Mouse (Mus musculus): ENCODE measurements around the gene Ephb1. TPM values are rescaled to one million over a fixed set of nuclear protein-coding genes. Genes with fewer than 3 reads are reported as not detected.

Gene Ephb1
- polyA plus RNA-seq, 1 experiment from 2014 or later: 41.2 TPM

GRCm38 (mm10) chr9:101982378-101982777 is 372.1 kb downstream of the Ephb1 start:
- Histone ChIP-seq H3K27ac (ENCODE audit: low read depth, low read length) (no peak overlapping the region), H3K4me3 (ENCODE audit: low read length) (no peak overlapping the region), H3K4me1 (ENCODE audit: control insufficient read depth, insufficient read depth, low read depth, low read length) (no peaks in the 10 kb centered on the region; the same call in 1 of the 2 replicates), H3K27me3 (replicated peaks; ENCODE audit: control insufficient read depth, insufficient read depth, low read length) (no peaks in the 10 kb centered on the region), H3K4me2 (ENCODE audit: low read length) (no peak overlapping the region), H3K9me3 (ENCODE audit: control insufficient read depth, low read length) (no peaks in the 10 kb centered on the region), H3K9ac (ENCODE audit: low read depth, low read length) (no peak overlapping the region), H3K36me3 (ENCODE audit: control insufficient read depth, insufficient read depth, low read length) (no peaks in the 10 kb centered on the region)
- WGBS: 82% methylated on average over 7 of the region's 7 CpGs
- no peak for ATAC-seq

GRCm38 (mm10) chr9:101981161-101981560 is 373.3 kb downstream of the Ephb1 start:
- Histone ChIP-seq H3K4me2 (ENCODE audit: low read length) (no peak overlapping the region), H3K27me3 (replicated peaks; ENCODE audit: control insufficient read depth, insufficient read depth, low read length) (no peaks in the 10 kb centered on the region), H3K27ac (ENCODE audit: low read depth, low read length) (no peak overlapping the region), H3K4me3 (ENCODE audit: low read length) (no peak overlapping the region), H3K4me1 (ENCODE audit: control insufficient read depth, insufficient read depth, low read depth, low read length) (no peaks in the 10 kb centered on the region; the same call in 1 of the 2 replicates), H3K9me3 (ENCODE audit: control insufficient read depth, low read length) (no peaks in the 10 kb centered on the region), H3K36me3 (ENCODE audit: control insufficient read depth, insufficient read depth, low read length) (no peaks in the 10 kb centered on the region), H3K9ac (ENCODE audit: low read depth, low read length) (no peak overlapping the region)
- no peak for ATAC-seq
- WGBS: 82% methylated on average over 2 of the region's 2 CpGs

GRCm38 (mm10) chr9:101976884-101977465 is 377.5 kb downstream of the Ephb1 start:
- no peaks in the 10 kb centered on the region; the same call in 1 of the 2 replicates for H3K4me1 ChIP-seq (ENCODE audit: control insufficient read depth, insufficient read depth, low read depth, low read length)
- whole genome bisulfite sequencing: 87% methylated on average over 4 of the region's 4 CpGs
- H3K36me3 ChIP-seq (ENCODE audit: control insufficient read depth, insufficient read depth, low read length): no peaks in the 10 kb centered on the region
- no peak for ATAC-seq
- no peak overlapping the region for H3K9ac ChIP-seq (ENCODE audit: low read depth, low read length)
- no peak overlapping the region for H3K27ac ChIP-seq (ENCODE audit: low read depth, low read length)
- no peaks in the 10 kb centered on the region for H3K9me3 ChIP-seq (ENCODE audit: control insufficient read depth, low read length)
- no peak overlapping the region for H3K4me2 ChIP-seq (ENCODE audit: low read length)
- no peaks in the 10 kb centered on the region for H3K27me3 ChIP-seq (replicated peaks; ENCODE audit: control insufficient read depth, insufficient read depth, low read length)
- no peak overlapping the region for H3K4me3 ChIP-seq (ENCODE audit: low read length)

GRCm38 (mm10) chr9:101972314-101972713 is 382.2 kb downstream of the Ephb1 start:
- Histone ChIP-seq H3K27ac (ENCODE audit: low read depth, low read length) (no peak overlapping the region), H3K36me3 (ENCODE audit: control insufficient read depth, insufficient read depth, low read length) (no peaks in the 10 kb centered on the region), H3K4me1 (ENCODE audit: control insufficient read depth, insufficient read depth, low read depth, low read length) (no peaks in the 10 kb centered on the region), H3K9ac (ENCODE audit: low read depth, low read length) (no peak overlapping the region), H3K4me3 (ENCODE audit: low read length) (no peak overlapping the region), H3K9me3 (ENCODE audit: control insufficient read depth, low read length) (no peaks in the 10 kb centered on the region), H3K27me3 (replicated peaks; ENCODE audit: control insufficient read depth, insufficient read depth, low read length) (no peaks in the 10 kb centered on the region), H3K4me2 (ENCODE audit: low read length) (no peak overlapping the region)
- WGBS: 76% methylated on average over 8 of the region's 8 CpGs
- no peak for ATAC-seq

- Histone ChIP-seq H3K9me3 (ENCODE audit: control insufficient read depth, low read length) (no peaks in the 10 kb centered on the region), H3K9ac (ENCODE audit: low read depth, low read length) (no peak overlapping the region), H3K4me1 (ENCODE audit: control insufficient read depth, insufficient read depth, low read depth, low read length) (no peaks in the 10 kb centered on the region), H3K27me3 (replicated peaks; ENCODE audit: control insufficient read depth, insufficient read depth, low read length) (no peaks in the 10 kb centered on the region), H3K4me3 (ENCODE audit: low read length) (no peak overlapping the region), H3K36me3 (ENCODE audit: control insufficient read depth, insufficient read depth, low read length) (no peaks in the 10 kb centered on the region), H3K4me2 (ENCODE audit: low read length) (no peak overlapping the region), H3K27ac (ENCODE audit: low read depth, low read length) (no peak overlapping the region)
- 22% methylated on average over 6 of the region's 6 CpGs for WGBS
- ATAC-seq: no peak
These were observed 382.7 kb downstream of the Ephb1 start for GRCm38 (mm10) chr9:101971806-101972205.

- 31% methylated on average over 4 of the region's 4 CpGs for WGBS
- no peak overlapping the region for H3K4me2 ChIP-seq (ENCODE audit: low read length)
- no peaks in the 10 kb centered on the region for H3K36me3 ChIP-seq (ENCODE audit: control insufficient read depth, insufficient read depth, low read length)
- no peaks in the 10 kb centered on the region; the same call in 1 of the 2 replicates for H3K4me1 ChIP-seq (ENCODE audit: control insufficient read depth, insufficient read depth, low read depth, low read length)
- H3K27ac ChIP-seq (ENCODE audit: low read depth, low read length): peak overlapping the region; percentile 39; the same call in 1 of the 2 replicates
- no peak overlapping the region for H3K9ac ChIP-seq (ENCODE audit: low read depth, low read length)
- no peaks in the 10 kb centered on the region for H3K27me3 ChIP-seq (replicated peaks; ENCODE audit: control insufficient read depth, insufficient read depth, low read length)
- H3K4me3 ChIP-seq (ENCODE audit: low read length): no peak overlapping the region
- no peaks in the 10 kb centered on the region for H3K9me3 ChIP-seq (ENCODE audit: control insufficient read depth, low read length)
- no peak; the same call in 1 of the 2 replicates for ATAC-seq
These were observed 398.3 kb downstream of the Ephb1 start for GRCm38 (mm10) chr9:101956228-101956627.

GRCm38 (mm10) chr9:101954529-101954928 is 400.0 kb downstream of the Ephb1 start:
- Histone ChIP-seq H3K9me3 (ENCODE audit: control insufficient read depth, low read length) (no peaks in the 10 kb centered on the region), H3K27ac (ENCODE audit: low read depth, low read length) (no peak overlapping the region), H3K4me1 (ENCODE audit: control insufficient read depth, insufficient read depth, low read depth, low read length) (peaks cover 3% of the 10 kb centered on the region), H3K4me2 (ENCODE audit: low read length) (no peak overlapping the region), H3K9ac (ENCODE audit: low read depth, low read length) (no peak overlapping the region), H3K36me3 (ENCODE audit: control insufficient read depth, insufficient read depth, low read length) (no peaks in the 10 kb centered on the region), H3K27me3 (replicated peaks; ENCODE audit: control insufficient read depth, insufficient read depth, low read length) (no peaks in the 10 kb centered on the region), H3K4me3 (ENCODE audit: low read length) (no peak overlapping the region)
- ATAC-seq: no peak; the same call in 1 of the 2 replicates
- WGBS: 56% methylated on average over 4 of the region's 4 CpGs

- no peak overlapping the region for H3K9ac ChIP-seq (ENCODE audit: low read depth, low read length)
- no peaks in the 10 kb centered on the region for H3K36me3 ChIP-seq (ENCODE audit: control insufficient read depth, insufficient read depth, low read length)
- 8% methylated on average over 3 of the region's 3 CpGs for WGBS
- H3K4me3 ChIP-seq (ENCODE audit: low read length): no peak overlapping the region
- H3K4me1 ChIP-seq (ENCODE audit: control insufficient read depth, insufficient read depth, low read depth, low read length): peaks cover 6% of the 10 kb centered on the region
- no peak overlapping the region for H3K4me2 ChIP-seq (ENCODE audit: low read length)
- no peaks in the 10 kb centered on the region for H3K9me3 ChIP-seq (ENCODE audit: control insufficient read depth, low read length)
- H3K27me3 ChIP-seq (replicated peaks; ENCODE audit: control insufficient read depth, insufficient read depth, low read length): no peaks in the 10 kb centered on the region
- ATAC-seq: no peak
- no peak overlapping the region for H3K27ac ChIP-seq (ENCODE audit: low read depth, low read length)
These were observed 404.4 kb downstream of the Ephb1 start for GRCm38 (mm10) chr9:101950101-101950500.

- H3K4me1 ChIP-seq (ENCODE audit: control insufficient read depth, insufficient read depth, low read depth, low read length): peaks cover 16% of the 10 kb centered on the region
- H3K36me3 ChIP-seq (ENCODE audit: control insufficient read depth, insufficient read depth, low read length): no peaks in the 10 kb centered on the region
- H3K4me2 ChIP-seq (ENCODE audit: low read length): no peak overlapping the region
- no peak overlapping the region for H3K27ac ChIP-seq (ENCODE audit: low read depth, low read length)
- ATAC-seq: no peak
- no peak overlapping the region for H3K4me3 ChIP-seq (ENCODE audit: low read length)
- H3K27me3 ChIP-seq (replicated peaks; ENCODE audit: control insufficient read depth, insufficient read depth, low read length): no peaks in the 10 kb centered on the region
- H3K9ac ChIP-seq (ENCODE audit: low read depth, low read length): no peak overlapping the region
- 90% methylated on average over 4 of the region's 4 CpGs for WGBS
- no peaks in the 10 kb centered on the region for H3K9me3 ChIP-seq (ENCODE audit: control insufficient read depth, low read length)
These were observed 408.7 kb downstream of the Ephb1 start for GRCm38 (mm10) chr9:101945814-101946213.
